Mouse (Mus musculus): ENCODE data around the gene Gm11562. TPM values are rescaled to one million over a fixed set of nuclear protein-coding genes. Genes with fewer than 3 reads are reported as not detected.
"Not testable (repeated sequence)": the region's sequence is repeated elsewhere in the genome, so short reads cannot be mapped to it uniquely, and the experiment has no call there.

The Gm11562 gene
- polyA plus RNA-seq, 1 experiment from 2014 or later, result not detected

- WGBS, result 79% methylated on average over 2 of the region's 2 CpGs
- Histone ChIP-seq H3K36me3 (replicated peaks) (no peaks in the 10 kb centered on the region), H3K9me3 (no peaks in the 10 kb centered on the region), H3K4me3 (no peak overlapping the region), H3K27me3 (ENCODE audit: poor library complexity, severe bottlenecking) (no peaks in the 10 kb centered on the region), H3K27ac (no peak overlapping the region), H3K4me1 (peaks cover 5% of the 10 kb centered on the region)
- no peak for DNase-seq (ENCODE audit: extremely low spot score, low spot score)
Observed at GRCm38 (mm10) chr11:99633293-99633692, 13.1 kb upstream of the Gm11562 start.

- no peaks in the 10 kb centered on the region for H3K27me3 ChIP-seq (ENCODE audit: poor library complexity, severe bottlenecking)
- no peak for DNase-seq (ENCODE audit: extremely low spot score, low spot score)
- H3K4me3 ChIP-seq, result no peak overlapping the region
- H3K9me3 ChIP-seq, result no peaks in the 10 kb centered on the region
- no peak overlapping the region for H3K27ac ChIP-seq
- H3K36me3 ChIP-seq (replicated peaks), result no peaks in the 10 kb centered on the region
- WGBS, result 86% methylated on average over 3 of the region's 3 CpGs
- H3K4me1 ChIP-seq, result peaks cover 5% of the 10 kb centered on the region
Observed at GRCm38 (mm10) chr11:99630890-99631289, 10.7 kb upstream of the Gm11562 start.

GRCm38 (mm10) chr11:99628138-99628537 lies 7.9 kb upstream of the Gm11562 start, which contains the start of gene Krtap4-1:
TSS of gene Krtap4-1 (minus strand) at chr11:99628238.
- no peaks in the 10 kb centered on the region for H3K4me1 ChIP-seq
- no peak for DNase-seq (ENCODE audit: extremely low spot score, low spot score)

GRCm38 (mm10) chr11:99614796-99615363 lies 5.4 kb downstream of the Gm11562 start, which contains the start of gene Krtap2-4:
TSS of gene Krtap2-4 (minus strand) at chr11:99614846.
- Histone ChIP-seq H3K4me3 (no peak within 1 kb of the TSS), H3K9me3 (no peaks in the 10 kb centered on the region), H3K36me3 (replicated peaks) (no peaks in the 10 kb centered on the region), H3K27ac (no peak within 1 kb of the TSS), H3K27me3 (ENCODE audit: poor library complexity, severe bottlenecking) (no peaks in the 10 kb centered on the region), H3K4me1 (no peaks in the 10 kb centered on the region)
- WGBS, result 84% methylated on average over 3 of the region's 3 CpGs
- DNase-seq (ENCODE audit: extremely low spot score, low spot score), result no peak

More at GRCm38 (mm10) chr11:99628138-99628537, 7.9 kb upstream of the Gm11562 start, which contains the start of gene Krtap4-1:
- H3K27ac ChIP-seq, result no peak within 1 kb of the TSS
- no peaks in the 10 kb centered on the region for H3K36me3 ChIP-seq (replicated peaks)
- 86% methylated on average over 4 of the region's 4 CpGs for WGBS
- H3K27me3 ChIP-seq (ENCODE audit: poor library complexity, severe bottlenecking), result no peaks in the 10 kb centered on the region
- H3K9me3 ChIP-seq, result no peaks in the 10 kb centered on the region
- H3K4me3 ChIP-seq, result no peak within 1 kb of the TSS

- WGBS, result 94% methylated on average over 1 of the region's 2 CpGs
- not testable (repeated sequence) for H3K4me3 ChIP-seq; H3K9me3 ChIP-seq; H3K27ac ChIP-seq; H3K27me3 ChIP-seq (ENCODE audit: poor library complexity, severe bottlenecking); H3K36me3 ChIP-seq (replicated peaks); DNase-seq (ENCODE audit: extremely low spot score, low spot score); H3K4me1 ChIP-seq
Observed at GRCm38 (mm10) chr11:99610089-99610488, 10.1 kb downstream of the Gm11562 start, which contains the start of gene Gm11937. TSS of gene Gm11937 (minus strand) at chr11:99610189.

- Histone ChIP-seq H3K9me3 (no peaks in the 10 kb centered on the region), H3K27ac (no peak overlapping the region), H3K27me3 (ENCODE audit: poor library complexity, severe bottlenecking) (no peaks in the 10 kb centered on the region), H3K36me3 (replicated peaks) (no peaks in the 10 kb centered on the region), H3K4me1 (no peaks in the 10 kb centered on the region), H3K4me3 (no peak overlapping the region)
- no peak for DNase-seq (ENCODE audit: extremely low spot score, low spot score)
- WGBS, result 70% methylated on average over 1 of the region's 1 CpGs
Observed at GRCm38 (mm10) chr11:99609126-99609525, 11.1 kb downstream of the Gm11562 start.

- DNase-seq (ENCODE audit: extremely low spot score, low spot score); H3K36me3 ChIP-seq (replicated peaks); H3K4me1 ChIP-seq; H3K4me3 ChIP-seq; H3K27ac ChIP-seq; H3K9me3 ChIP-seq; H3K27me3 ChIP-seq (ENCODE audit: poor library complexity, severe bottlenecking): not testable (repeated sequence)
- 84% methylated on average over 1 of the region's 1 CpGs for WGBS
Observed at GRCm38 (mm10) chr11:99603208-99603607, 17.0 kb downstream of the Gm11562 start, which contains the start of gene Gm11938. TSS of gene Gm11938 (minus strand) at chr11:99603308.

- not testable (repeated sequence) for H3K36me3 ChIP-seq (replicated peaks); DNase-seq (ENCODE audit: extremely low spot score, low spot score); H3K27me3 ChIP-seq (ENCODE audit: poor library complexity, severe bottlenecking); H3K9me3 ChIP-seq; H3K27ac ChIP-seq; H3K4me1 ChIP-seq; H3K4me3 ChIP-seq
- WGBS, result 90% methylated on average over 6 of the region's 6 CpGs
Observed at GRCm38 (mm10) chr11:99597742-99598141, 22.5 kb downstream of the Gm11562 start, which contains the start of gene Krtap9-3. TSS of gene Krtap9-3 (minus strand) at chr11:99598105.

- H3K4me1 ChIP-seq, result no peaks in the 10 kb centered on the region
- no peak within 1 kb of the TSS for H3K4me3 ChIP-seq
- no peak within 1 kb of the TSS for H3K27ac ChIP-seq
- H3K36me3 ChIP-seq (replicated peaks), result no peaks in the 10 kb centered on the region
- no peak for DNase-seq (ENCODE audit: extremely low spot score, low spot score)
- WGBS, result 89% methylated on average over 6 of the region's 6 CpGs
- H3K27me3 ChIP-seq (ENCODE audit: poor library complexity, severe bottlenecking), result no peaks in the 10 kb centered on the region
- no peaks in the 10 kb centered on the region for H3K9me3 ChIP-seq
Observed at GRCm38 (mm10) chr11:99590981-99591380, 29.3 kb downstream of the Gm11562 start, which contains the start of gene Krtap1-3. TSS of gene Krtap1-3 (minus strand) at chr11:99591339.

- Histone ChIP-seq H3K27me3 (ENCODE audit: poor library complexity, severe bottlenecking) (no peaks in the 10 kb centered on the region; the same call in 1 of the 2 replicates), H3K27ac (no peak overlapping the region), H3K9me3 (no peaks in the 10 kb centered on the region), H3K36me3 (replicated peaks) (no peaks in the 10 kb centered on the region), H3K4me1 (no peaks in the 10 kb centered on the region), H3K4me3 (no peak overlapping the region)
- no peak for DNase-seq (ENCODE audit: extremely low spot score, low spot score)
- WGBS, result 93% methylated on average over 7 of the region's 7 CpGs
Observed at GRCm38 (mm10) chr11:99585096-99585495, 35.1 kb downstream of the Gm11562 start.

- Histone ChIP-seq H3K27me3 (ENCODE audit: poor library complexity, severe bottlenecking) (no peaks in the 10 kb centered on the region; the same call in 1 of the 2 replicates), H3K27ac (no peak within 1 kb of the TSS), H3K4me3 (no peak within 1 kb of the TSS), H3K36me3 (replicated peaks) (no peaks in the 10 kb centered on the region), H3K4me1 (no peaks in the 10 kb centered on the region), H3K9me3 (no peaks in the 10 kb centered on the region)
- DNase-seq (ENCODE audit: extremely low spot score, low spot score), result no peak
- WGBS, result 97% methylated on average over 5 of the region's 5 CpGs
Observed at GRCm38 (mm10) chr11:99583245-99583704, 37.0 kb downstream of the Gm11562 start, which contains the start of gene Krtap1-4. TSS of gene Krtap1-4 (minus strand) at chr11:99583654.

- Histone ChIP-seq H3K4me1 (no peaks in the 10 kb centered on the region), H3K36me3 (replicated peaks) (no peaks in the 10 kb centered on the region), H3K4me3 (no peak overlapping the region), H3K27me3 (ENCODE audit: poor library complexity, severe bottlenecking) (no peaks in the 10 kb centered on the region; the same call in 1 of the 2 replicates), H3K27ac (no peak overlapping the region), H3K9me3 (no peaks in the 10 kb centered on the region)
- no peak for DNase-seq (ENCODE audit: extremely low spot score, low spot score)
- 93% methylated on average over 6 of the region's 6 CpGs for WGBS
Observed at GRCm38 (mm10) chr11:99581564-99581963, 38.7 kb downstream of the Gm11562 start.

- Histone ChIP-seq H3K27ac (no peak overlapping the region), H3K9me3 (no peaks in the 10 kb centered on the region), H3K36me3 (replicated peaks) (no peaks in the 10 kb centered on the region), H3K4me3 (no peak overlapping the region), H3K4me1 (no peaks in the 10 kb centered on the region), H3K27me3 (ENCODE audit: poor library complexity, severe bottlenecking) (no peaks in the 10 kb centered on the region; the same call in 1 of the 2 replicates)
- 95% methylated on average over 5 of the region's 5 CpGs for WGBS
- DNase-seq (ENCODE audit: extremely low spot score, low spot score), result no peak
Observed at GRCm38 (mm10) chr11:99581051-99581450, 39.2 kb downstream of the Gm11562 start.
